Mouse (Mus musculus): ENCODE measurements around the gene Mrap.

The Mrap gene

GRCm38 (mm10) chr16:90738092-90738956 is at the start of gene Mrap:
Gene Mrap, plus strand, starts transcription at chr16:90738207.
- in situ Hi-C loops (cut with MboI; ENCODE audit: low pct_unique_long_range_greater_than_20kb in 1 of 2, low sequenced_read_pairs in 2 of 2, unreplicated experiment in 1 of 2), result no loop called here

- in situ Hi-C loops (cut with MboI; ENCODE audit: low pct_unique_long_range_greater_than_20kb in 1 of 2, low sequenced_read_pairs in 2 of 2, unreplicated experiment in 1 of 2), result no loop called here
Measured at GRCm38 (mm10) chr16:90692704-90693385, 45.2 kb upstream of the Mrap start.

GRCm38 (mm10) chr16:90693625-90694024 is 44.4 kb upstream of the Mrap start:
- in situ Hi-C loops (cut with MboI; ENCODE audit: low pct_unique_long_range_greater_than_20kb in 1 of 2, low sequenced_read_pairs in 2 of 2, unreplicated experiment in 1 of 2), result no loop called here

- in situ Hi-C loops (cut with MboI; ENCODE audit: low pct_unique_long_range_greater_than_20kb in 1 of 2, low sequenced_read_pairs in 2 of 2, unreplicated experiment in 1 of 2), result no loop called here
Measured at GRCm38 (mm10) chr16:90694719-90695118, 43.3 kb upstream of the Mrap start.

- in situ Hi-C loops (cut with MboI; ENCODE audit: low pct_unique_long_range_greater_than_20kb in 1 of 2, low sequenced_read_pairs in 2 of 2, unreplicated experiment in 1 of 2), result no loop called here
Measured at GRCm38 (mm10) chr16:90695121-90695520, 42.9 kb upstream of the Mrap start.

- in situ Hi-C loops (cut with MboI; ENCODE audit: low pct_unique_long_range_greater_than_20kb in 1 of 2, low sequenced_read_pairs in 2 of 2, unreplicated experiment in 1 of 2), result no loop called here
Measured at GRCm38 (mm10) chr16:90696306-90696705, 41.7 kb upstream of the Mrap start.

GRCm38 (mm10) chr16:90699390-90699789 is 38.6 kb upstream of the Mrap start:
- in situ Hi-C loops (cut with MboI; ENCODE audit: low pct_unique_long_range_greater_than_20kb in 1 of 2, low sequenced_read_pairs in 2 of 2, unreplicated experiment in 1 of 2), result no loop called here

- in situ Hi-C loops (cut with MboI; ENCODE audit: low pct_unique_long_range_greater_than_20kb in 1 of 2, low sequenced_read_pairs in 2 of 2, unreplicated experiment in 1 of 2), result no loop called here
Measured at GRCm38 (mm10) chr16:90701541-90701940, 36.5 kb upstream of the Mrap start.

GRCm38 (mm10) chr16:90703646-90704045 is 34.4 kb upstream of the Mrap start:
- in situ Hi-C loops (cut with MboI; ENCODE audit: low pct_unique_long_range_greater_than_20kb in 1 of 2, low sequenced_read_pairs in 2 of 2, unreplicated experiment in 1 of 2), result no loop called here

- in situ Hi-C loops (cut with MboI; ENCODE audit: low pct_unique_long_range_greater_than_20kb in 1 of 2, low sequenced_read_pairs in 2 of 2, unreplicated experiment in 1 of 2), result no loop called here
Measured at GRCm38 (mm10) chr16:90704161-90704825, 33.7 kb upstream of the Mrap start.

- in situ Hi-C loops (cut with MboI; ENCODE audit: low pct_unique_long_range_greater_than_20kb in 1 of 2, low sequenced_read_pairs in 2 of 2, unreplicated experiment in 1 of 2), result no loop called here
Measured at GRCm38 (mm10) chr16:90706279-90706678, 31.7 kb upstream of the Mrap start.

GRCm38 (mm10) chr16:90709711-90710289 is 28.2 kb upstream of the Mrap start:
- in situ Hi-C loops (cut with MboI; ENCODE audit: low pct_unique_long_range_greater_than_20kb in 1 of 2, low sequenced_read_pairs in 2 of 2, unreplicated experiment in 1 of 2), result no loop called here

GRCm38 (mm10) chr16:90710313-90710712 is 27.7 kb upstream of the Mrap start:
- in situ Hi-C loops (cut with MboI; ENCODE audit: low pct_unique_long_range_greater_than_20kb in 1 of 2, low sequenced_read_pairs in 2 of 2, unreplicated experiment in 1 of 2), result no loop called here

GRCm38 (mm10) chr16:90724051-90724450 is 14.0 kb upstream of the Mrap start:
- in situ Hi-C loops (cut with MboI; ENCODE audit: low pct_unique_long_range_greater_than_20kb in 1 of 2, low sequenced_read_pairs in 2 of 2, unreplicated experiment in 1 of 2), result no loop called here

GRCm38 (mm10) chr16:90726600-90727227 is 11.3 kb upstream of the Mrap start:
- in situ Hi-C loops (cut with MboI; ENCODE audit: low pct_unique_long_range_greater_than_20kb in 1 of 2, low sequenced_read_pairs in 2 of 2, unreplicated experiment in 1 of 2), result no loop called here

GRCm38 (mm10) chr16:90727233-90728115 is 10.5 kb upstream of the Mrap start, which contains the start of gene Mis18a:
Gene Mis18a, minus strand, starts transcription at chr16:90727404.
- in situ Hi-C loops (cut with MboI; ENCODE audit: low pct_unique_long_range_greater_than_20kb in 1 of 2, low sequenced_read_pairs in 2 of 2, unreplicated experiment in 1 of 2), result no loop called here

- in situ Hi-C loops (cut with MboI; ENCODE audit: low pct_unique_long_range_greater_than_20kb in 1 of 2, low sequenced_read_pairs in 2 of 2, unreplicated experiment in 1 of 2), result no loop called here
Measured at GRCm38 (mm10) chr16:90735611-90736010, 2.4 kb upstream of the Mrap start.

All from mouse embryonic stem cell (cell line).